In the genomic region with DNA sequence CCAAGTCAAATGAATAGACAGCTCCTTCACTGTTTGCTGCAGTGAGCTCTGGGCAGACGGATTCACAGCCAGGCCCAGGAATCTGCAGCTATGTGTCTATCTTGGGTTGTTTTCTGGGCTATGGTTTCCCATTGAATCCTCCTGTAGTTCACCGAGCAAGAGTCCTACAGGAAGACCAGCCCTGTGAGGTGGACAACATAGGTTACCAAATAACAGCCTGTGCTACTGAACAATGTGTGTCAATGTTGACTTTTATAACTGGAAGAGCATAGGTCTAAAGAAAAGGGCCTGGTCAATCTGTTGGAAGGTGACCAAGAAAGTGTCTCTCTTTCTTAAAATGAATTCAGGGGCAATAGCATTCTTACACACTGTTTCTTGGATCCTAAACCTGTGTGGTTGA, we compare ENCODE assay signal across 35 mouse cellular contexts.
"Had no signal": no experiment of that assay in that cellular context is flagged by ENCODE, and none has a peak within 500 bp of the region (broad histone marks: within the 10 kb centered on the region; RNA-seq: fewer than 3 reads in every experiment).

No protein-coding gene starts in this region.

- H3K4me2 ChIP-seq: heart, embryonic 11.5 days; heart, embryonic 12.5 days; heart, embryonic 13.5 days; heart, embryonic 15.5 days; hindbrain, embryonic 12.5 days; hindbrain, embryonic 13.5 days; hindbrain, embryonic 15.5 days; intestine, embryonic 15.5 days; kidney, embryonic 15.5 days had no signal

- ATAC-seq: hindbrain, embryonic 16.5 days; hindbrain, postnatal 0 days; inflammation-experienced regulatory T-cells, adult 6 months; intestine, embryonic 15.5 days; intestine, embryonic 16.5 days; intestine, postnatal 0 days had no signal

- H3K4me1 ChIP-seq: heart, embryonic 15.5 days; hindbrain, embryonic 15.5 days; intestine, embryonic 15.5 days had no signal

- H3K27ac ChIP-seq: heart, adult 2 months; heart, embryonic 10.5 days; heart, embryonic 13.5 days; heart, embryonic 15.5 days; hindbrain, embryonic 12.5 days; hindbrain, embryonic 13.5 days; hindbrain, embryonic 15.5 days; hindbrain, postnatal 0 days; intestine, embryonic 15.5 days; kidney, embryonic 15.5 days; kidney, postnatal 0 days; layer of hippocampus, adult 2 months had no signal

- DNase-seq: heart, adult 18-20 months; heart, adult 2 months; heart, postnatal 10 days; heart, postnatal 14 days; heart, postnatal 36 days; heart, postnatal 4 days; kidney, adult 11 months; kidney, adult 18-20 months; kidney, adult 2 months; kidney, adult 8-10 months; kidney, adult 9 months; kidney, postnatal 10 days; kidney, postnatal 14 days; kidney, postnatal 25 days; kidney, postnatal 36 days; kidney, postnatal 4 days; layer of hippocampus, adult 9-11 months; layer of hippocampus, postnatal 36 days had no signal

- H3K4me3 ChIP-seq: heart, adult 2 months; heart, embryonic 10.5 days; heart, embryonic 12.5 days; heart, embryonic 13.5 days; heart, embryonic 15.5 days; hindbrain, embryonic 12.5 days; hindbrain, embryonic 13.5 days; hindbrain, embryonic 15.5 days; intestine, embryonic 15.5 days; kidney, embryonic 15.5 days; layer of hippocampus, adult 2 months had no signal

- H3K36me3 ChIP-seq: hindbrain, embryonic 12.5 days; hindbrain, embryonic 13.5 days; hindbrain, embryonic 15.5 days; intestine, embryonic 15.5 days; kidney, embryonic 15.5 days had no signal

- H3K27me3 ChIP-seq: heart, embryonic 12.5 days; heart, embryonic 13.5 days; heart, embryonic 15.5 days; hindbrain, embryonic 12.5 days; hindbrain, embryonic 13.5 days; hindbrain, embryonic 15.5 days; intestine, embryonic 15.5 days; kidney, embryonic 15.5 days had no signal

- H3K9me3 ChIP-seq: heart, embryonic 10.5 days; heart, embryonic 12.5 days; heart, embryonic 13.5 days; heart, embryonic 15.5 days; hindbrain, embryonic 12.5 days; hindbrain, embryonic 13.5 days; hindbrain, embryonic 15.5 days; intestine, embryonic 15.5 days; kidney, embryonic 15.5 days had no signal

- H3K9ac ChIP-seq: heart, embryonic 12.5 days; heart, embryonic 13.5 days; heart, embryonic 15.5 days; hindbrain, embryonic 12.5 days; hindbrain, embryonic 13.5 days; hindbrain, embryonic 15.5 days; intestine, embryonic 15.5 days; kidney, embryonic 15.5 days had no signal
